Comparison of ENCODE assay signal across 8 mouse cellular contexts in genomic region chr11:88822991-88823390, GRCm38 (mm10). TPM values are rescaled to one million over a fixed set of nuclear protein-coding genes. Genes with fewer than 3 reads are reported as not detected.
A peak's percentile ranks its signal among the peaks of the same experiment; 100 is the strongest.
DNase-seq lines count a peak whose midpoint lies in the region; ATAC-seq and TF ChIP-seq lines count a peak whose summit lies in the region.

No protein-coding gene starts in this region.

- no peak overlapping the region for H3K4me3 ChIP-seq in liver, embryonic 12.5 days
- H3K4me3 ChIP-seq in forebrain, postnatal 0 days (ENCODE audit: low read depth, low read length) = peak overlapping the region; percentile 23
- H3K4me3 ChIP-seq in hindbrain, embryonic 15.5 days = peak overlapping the region; percentile 14

- no peak overlapping the region for H3K9ac ChIP-seq in liver, embryonic 12.5 days
- H3K9ac ChIP-seq in forebrain, postnatal 0 days = no peak overlapping the region
- H3K9ac ChIP-seq in hindbrain, embryonic 15.5 days = no peak overlapping the region

- H3K4me2 ChIP-seq in liver, embryonic 12.5 days = no peak overlapping the region
- peak overlapping the region; percentile 47 for H3K4me2 ChIP-seq in forebrain, postnatal 0 days (ENCODE audit: low read depth)
- peak overlapping the region; percentile 52 for H3K4me2 ChIP-seq in hindbrain, embryonic 15.5 days

- no peaks in the 10 kb centered on the region for H3K9me3 ChIP-seq in liver, embryonic 12.5 days (replicated peaks)
- no peaks in the 10 kb centered on the region for H3K9me3 ChIP-seq in forebrain, postnatal 0 days (ENCODE audit: low read length)
- H3K9me3 ChIP-seq in hindbrain, embryonic 15.5 days = no peaks in the 10 kb centered on the region

- ATAC-seq in liver, embryonic 12.5 days = no peak
- peak; percentile 80 for ATAC-seq in forebrain, postnatal 0 days
- peak; percentile 46; the same call in 1 of the 2 replicates for ATAC-seq in hindbrain, embryonic 15.5 days (ENCODE audit: low FRiP score, low read depth)

- peak; percentile 97 for TF ChIP-seq CTCF in forebrain, postnatal 0 days (IDR thresholded peaks at IDR 0.05; ENCODE audit: low read depth)

- H3K36me3 ChIP-seq in liver, embryonic 12.5 days = no peaks in the 10 kb centered on the region
- H3K36me3 ChIP-seq in forebrain, postnatal 0 days (ENCODE audit: insufficient read depth) = no peaks in the 10 kb centered on the region
- no peaks in the 10 kb centered on the region for H3K36me3 ChIP-seq in hindbrain, embryonic 15.5 days

- H3K27ac ChIP-seq in liver, embryonic 12.5 days = no peak overlapping the region
- no peak overlapping the region for H3K27ac ChIP-seq in forebrain, postnatal 0 days (ENCODE audit: low read depth, low read length)
- H3K27ac ChIP-seq in hindbrain, embryonic 15.5 days (replicated peaks) = peak overlapping the region; percentile 9; the same call in 1 of the 2 replicates

- H3K4me1 ChIP-seq in liver, embryonic 12.5 days = no peaks in the 10 kb centered on the region
- no peaks in the 10 kb centered on the region for H3K4me1 ChIP-seq in forebrain, postnatal 0 days (ENCODE audit: insufficient read depth)
- H3K4me1 ChIP-seq in hindbrain, embryonic 15.5 days (replicated peaks) = peaks cover 28% of the 10 kb centered on the region

- 7% methylated on average over 7 of the region's 7 CpGs for WGBS in liver, embryonic 12.5 days (ENCODE audit: insufficient replicate concordance)
- WGBS in forebrain, postnatal 0 days = 4% methylated on average over 7 of the region's 7 CpGs
- 2% methylated on average over 7 of the region's 7 CpGs for WGBS in hindbrain, embryonic 15.5 days

- peaks cover 49% of the 10 kb centered on the region for H3K27me3 ChIP-seq in liver, embryonic 12.5 days (replicated peaks)
- no peaks in the 10 kb centered on the region; the same call in 1 of the 2 replicates for H3K27me3 ChIP-seq in forebrain, postnatal 0 days (ENCODE audit: insufficient read depth, low read length)
- no peaks in the 10 kb centered on the region for H3K27me3 ChIP-seq in hindbrain, embryonic 15.5 days

- peak; percentile 43 for DNase-seq in liver
- DNase-seq in cerebellum, adult 8-10 months = peak; percentile 72
- DNase-seq in forebrain, postnatal 0 days = peak; percentile 95
- peak; percentile 49 to 65 for DNase-seq in layer of hippocampus, postnatal 25 days (ENCODE audit: extremely low spot score in 1 of 2, low spot score in 1 of 2)
- peak; percentile 57 to 78 for DNase-seq in lung, postnatal 4 days
- peak; percentile 62 for DNase-seq in right cerebral cortex, postnatal 25 days

RNA-seq across cellular contexts. Expression of gene Akap1, which starts 41.4 kb away (rescaled TPM):
- 12.3 and 14.0 TPM in 2 replicates for polyA plus RNA-seq in liver, embryonic 12.5 days (2016; fragmentation: Nextera tagmentation; extraction: Ambion mirVana)
- 53.2 and 60.7 TPM in 2 replicates for total RNA-seq in forebrain, postnatal 0 days (2014; rRNA removed)
- polyA plus RNA-seq in forebrain, postnatal 0 days (2015; fragmentation: Nextera tagmentation; extraction: Ambion mirVana) = 24.5 and 28.6 TPM in 2 replicates
- polyA plus RNA-seq in hindbrain, embryonic 15.5 days (2015; fragmentation: Nextera tagmentation; extraction: Ambion mirVana) = 28.3 and 29.5 TPM in 2 replicates
- 10 to 100 TPM; 39.8 to 42.6 TPM for total RNA-seq in layer of hippocampus, postnatal 25 days (2021)

Comparison
In these comparisons a context has a peak if more than half of its experiments do, and no peak if none do; other contexts are left out.
1. DNase-seq: peak in every context shown above with its lines; median percentile 95 in forebrain, postnatal 0 days; 72 in cerebellum, adult 8-10 months; 68 in lung, postnatal 4 days; 62 in right cerebral cortex, postnatal 25 days; 57 in layer of hippocampus, postnatal 25 days; 43 in liver.